Mouse (Mus musculus): ENCODE data around the gene Gm21852. TPM values are rescaled to one million over a fixed set of nuclear protein-coding genes. Genes with fewer than 3 reads are reported as not detected.
"Not testable (repeated sequence)": the region's sequence is repeated elsewhere in the genome, so short reads cannot be mapped to it uniquely, and the experiment has no call there.

The Gm21852 gene
- not detected for total RNA-seq (2021)
- long read RNA-seq, experiment 1, result 0 reads
- long read RNA-seq, experiment 2, result 0 reads

DNA sequence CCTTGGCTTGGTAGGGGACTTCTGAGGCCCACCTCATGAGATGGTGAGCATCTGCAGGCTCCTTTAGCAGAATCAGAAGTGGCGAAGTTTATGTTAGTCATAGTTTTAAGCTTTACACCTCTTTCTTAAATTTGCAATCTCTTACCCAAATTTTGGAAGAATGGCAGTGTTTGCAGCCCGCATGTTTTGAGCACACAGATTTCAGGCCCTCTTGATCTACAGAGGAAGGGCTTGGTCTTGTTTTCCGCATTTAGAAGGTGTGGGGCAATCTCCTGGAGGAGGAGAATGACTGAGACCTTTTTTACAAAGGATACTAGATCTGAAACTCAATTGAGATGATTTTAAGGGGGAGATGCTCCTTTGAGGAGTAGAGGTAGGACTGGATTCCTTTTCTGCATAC, at the start of gene Gm21852:
Gene Gm21852, minus strand, starts transcription at position 101 of the 400 bp plus-strand sequence.
- intact Hi-C loops (cut with DNase I); DNase-seq (ENCODE audit: extremely low spot score in 1 of 2, low spot score in 2 of 2); H3K4me3 ChIP-seq; H3K27ac ChIP-seq: not testable (repeated sequence)

Small RNA genes lying within 50 kb of the gene (microRNA-seq; reads per million reads assigned to microRNA genes)
- 0 reads per million in 2 experiments for gene Gm27466
- gene Gm28018, result 0 reads per million in 2 experiments

Other genes starting within 250 kb of the Gm21852 start
- gene Gm21797, start 123.8 kb upstream of the Gm21852 start, total RNA-seq (2021), result not detected
- gene Gm20795, start 152.9 kb upstream of the Gm21852 start, total RNA-seq (2021), result not detected

Measured in left cerebral cortex, adult 2 months (tissue).